Mouse (Mus musculus): ENCODE measurements around the gene Vmn1r16. TPM values are rescaled to one million over a fixed set of nuclear protein-coding genes. Genes with fewer than 3 reads are reported as not detected.
"Not testable (repeated sequence)": the region's sequence is repeated elsewhere in the genome, so short reads cannot be mapped to it uniquely, and the experiment has no call there.

The Vmn1r16 gene
- polyA plus RNA-seq (2014; fragmentation: Nextera tagmentation; extraction: Ambion mirVana) = not detected in 2 replicates

- no peak within 1 kb of the TSS for H3K4me2 ChIP-seq (ENCODE audit: low read depth, low read length, severe bottlenecking)
- no peak within 1 kb of the TSS for H3K4me3 ChIP-seq (ENCODE audit: low read depth, low read length)
- no peak within 1 kb of the TSS for H3K9ac ChIP-seq (ENCODE audit: low read length)
- WGBS = 82% methylated on average over 3 of the region's 3 CpGs
- DNase-seq (ENCODE audit: low spot score) (no peak), ATAC-seq (replicated peaks; ENCODE audit: low FRiP score) (no peak)
- H3K9me3 ChIP-seq (ENCODE audit: control insufficient read depth, low read length) = no peaks in the 10 kb centered on the region
- no peak within 1 kb of the TSS for H3K27ac ChIP-seq (ENCODE audit: low read depth, low read length)
- no peaks in the 10 kb centered on the region for H3K4me1 ChIP-seq (replicated peaks; ENCODE audit: control insufficient read depth, insufficient read depth, low read length)
- H3K27me3 ChIP-seq (ENCODE audit: control insufficient read depth, insufficient read depth, low read length) = no peaks in the 10 kb centered on the region
- no peaks in the 10 kb centered on the region for H3K36me3 ChIP-seq (ENCODE audit: control insufficient read depth, insufficient read depth, low read length)
Observed at GRCm38 (mm10) chr6:57329394-57329793, at the start of gene Vmn1r16. Gene Vmn1r16, minus strand, starts transcription at chr6:57329494.

- Histone ChIP-seq H3K36me3 (ENCODE audit: control insufficient read depth, insufficient read depth, low read length) (no peaks in the 10 kb centered on the region), H3K4me1 (replicated peaks; ENCODE audit: control insufficient read depth, insufficient read depth, low read length) (no peaks in the 10 kb centered on the region), H3K27me3 (ENCODE audit: control insufficient read depth, insufficient read depth, low read length) (no peaks in the 10 kb centered on the region), H3K4me2 (ENCODE audit: low read depth, low read length, severe bottlenecking) (no peak overlapping the region), H3K27ac (ENCODE audit: low read depth, low read length) (no peak overlapping the region), H3K4me3 (ENCODE audit: low read depth, low read length) (no peak overlapping the region), H3K9me3 (ENCODE audit: control insufficient read depth, low read length) (no peaks in the 10 kb centered on the region), H3K9ac (ENCODE audit: low read length) (no peak overlapping the region)
- DNase-seq (ENCODE audit: low spot score) = no peak
- WGBS = 89% methylated on average over 1 of the region's 1 CpGs
- ATAC-seq (replicated peaks; ENCODE audit: low FRiP score) = no peak
Observed at GRCm38 (mm10) chr6:57367496-57367895, 38.2 kb upstream of the Vmn1r16 start.

GRCm38 (mm10) chr6:57365866-57366265 is 36.6 kb upstream of the Vmn1r16 start:
- WGBS = 93% methylated on average over 1 of the region's 1 CpGs
- not testable (repeated sequence) for ATAC-seq (replicated peaks; ENCODE audit: low FRiP score); H3K4me3 ChIP-seq (ENCODE audit: low read depth, low read length); H3K4me2 ChIP-seq (ENCODE audit: low read depth, low read length, severe bottlenecking); DNase-seq (ENCODE audit: low spot score); H3K27ac ChIP-seq (ENCODE audit: low read depth, low read length); H3K4me1 ChIP-seq (replicated peaks; ENCODE audit: control insufficient read depth, insufficient read depth, low read length); H3K9me3 ChIP-seq (ENCODE audit: control insufficient read depth, low read length); H3K9ac ChIP-seq (ENCODE audit: low read length); H3K27me3 ChIP-seq (ENCODE audit: control insufficient read depth, insufficient read depth, low read length); H3K36me3 ChIP-seq (ENCODE audit: control insufficient read depth, insufficient read depth, low read length)

GRCm38 (mm10) chr6:57363627-57364026 is 34.3 kb upstream of the Vmn1r16 start, which contains the start of gene Vmn1r17:
Gene Vmn1r17, minus strand, starts transcription at chr6:57363727.
- H3K36me3 ChIP-seq (ENCODE audit: control insufficient read depth, insufficient read depth, low read length) = no peaks in the 10 kb centered on the region
- H3K4me3 ChIP-seq (ENCODE audit: low read depth, low read length) = no peak within 1 kb of the TSS
- H3K27ac ChIP-seq (ENCODE audit: low read depth, low read length) = no peak within 1 kb of the TSS
- H3K9me3 ChIP-seq (ENCODE audit: control insufficient read depth, low read length) = no peaks in the 10 kb centered on the region
- 87% methylated on average over 1 of the region's 1 CpGs for WGBS
- no peaks in the 10 kb centered on the region for H3K4me1 ChIP-seq (replicated peaks; ENCODE audit: control insufficient read depth, insufficient read depth, low read length)
- no peak within 1 kb of the TSS for H3K9ac ChIP-seq (ENCODE audit: low read length)
- no peaks in the 10 kb centered on the region for H3K27me3 ChIP-seq (ENCODE audit: control insufficient read depth, insufficient read depth, low read length)
- no peak for DNase-seq (ENCODE audit: low spot score)
- no peak for ATAC-seq (replicated peaks; ENCODE audit: low FRiP score)
- no peak within 1 kb of the TSS for H3K4me2 ChIP-seq (ENCODE audit: low read depth, low read length, severe bottlenecking)

- 85% methylated on average over 2 of the region's 2 CpGs for WGBS
- no peak overlapping the region for H3K9ac ChIP-seq (ENCODE audit: low read length)
- H3K36me3 ChIP-seq (ENCODE audit: control insufficient read depth, insufficient read depth, low read length) = no peaks in the 10 kb centered on the region
- H3K9me3 ChIP-seq (ENCODE audit: control insufficient read depth, low read length) = no peaks in the 10 kb centered on the region
- no peak overlapping the region for H3K4me3 ChIP-seq (ENCODE audit: low read depth, low read length)
- no peaks in the 10 kb centered on the region for H3K27me3 ChIP-seq (ENCODE audit: control insufficient read depth, insufficient read depth, low read length)
- H3K4me2 ChIP-seq (ENCODE audit: low read depth, low read length, severe bottlenecking) = no peak overlapping the region
- H3K4me1 ChIP-seq (replicated peaks; ENCODE audit: control insufficient read depth, insufficient read depth, low read length) = no peaks in the 10 kb centered on the region
- no peak overlapping the region for H3K27ac ChIP-seq (ENCODE audit: low read depth, low read length)
- ATAC-seq (replicated peaks; ENCODE audit: low FRiP score) (no peak), DNase-seq (ENCODE audit: low spot score) (no peak)
Observed at GRCm38 (mm10) chr6:57356864-57357263, 27.6 kb upstream of the Vmn1r16 start.

- no peak overlapping the region for H3K9ac ChIP-seq (ENCODE audit: low read length)
- H3K4me1 ChIP-seq (replicated peaks; ENCODE audit: control insufficient read depth, insufficient read depth, low read length) = no peaks in the 10 kb centered on the region
- no peak overlapping the region for H3K27ac ChIP-seq (ENCODE audit: low read depth, low read length)
- H3K9me3 ChIP-seq (ENCODE audit: control insufficient read depth, low read length) = no peaks in the 10 kb centered on the region
- H3K36me3 ChIP-seq (ENCODE audit: control insufficient read depth, insufficient read depth, low read length) = no peaks in the 10 kb centered on the region
- ATAC-seq (replicated peaks; ENCODE audit: low FRiP score) (no peak), DNase-seq (ENCODE audit: low spot score) (no peak)
- no peak overlapping the region for H3K4me3 ChIP-seq (ENCODE audit: low read depth, low read length)
- H3K4me2 ChIP-seq (ENCODE audit: low read depth, low read length, severe bottlenecking) = no peak overlapping the region
- H3K27me3 ChIP-seq (ENCODE audit: control insufficient read depth, insufficient read depth, low read length) = no peaks in the 10 kb centered on the region
Observed at GRCm38 (mm10) chr6:57326176-57326575, 3.1 kb downstream of the Vmn1r16 start.

- no peak for DNase-seq (ENCODE audit: low spot score)
- no peak for ATAC-seq (replicated peaks; ENCODE audit: low FRiP score)
Observed at GRCm38 (mm10) chr6:57278952-57279351, 50.3 kb downstream of the Vmn1r16 start.

GRCm38 (mm10) chr6:57272517-57272916 is 56.8 kb downstream of the Vmn1r16 start:
- no peak overlapping the region for H3K27ac ChIP-seq (ENCODE audit: low read depth, low read length)
- no peak for DNase-seq (ENCODE audit: low spot score)
- H3K4me3 ChIP-seq (ENCODE audit: low read depth, low read length) = no peak overlapping the region
- no peaks in the 10 kb centered on the region for H3K27me3 ChIP-seq (ENCODE audit: control insufficient read depth, insufficient read depth, low read length)
- H3K36me3 ChIP-seq (ENCODE audit: control insufficient read depth, insufficient read depth, low read length) = no peaks in the 10 kb centered on the region
- ATAC-seq (replicated peaks; ENCODE audit: low FRiP score) = no peak
- H3K4me2 ChIP-seq (ENCODE audit: low read depth, low read length, severe bottlenecking) = no peak overlapping the region
- no peaks in the 10 kb centered on the region for H3K9me3 ChIP-seq (ENCODE audit: control insufficient read depth, low read length)
- H3K4me1 ChIP-seq (replicated peaks; ENCODE audit: control insufficient read depth, insufficient read depth, low read length) = no peaks in the 10 kb centered on the region
- H3K9ac ChIP-seq (ENCODE audit: low read length) = no peak overlapping the region

More at GRCm38 (mm10) chr6:57278952-57279351, 50.3 kb downstream of the Vmn1r16 start:
- Histone ChIP-seq H3K9me3 (ENCODE audit: control insufficient read depth, low read length) (no peaks in the 10 kb centered on the region), H3K36me3 (ENCODE audit: control insufficient read depth, insufficient read depth, low read length) (no peaks in the 10 kb centered on the region), H3K4me3 (ENCODE audit: low read depth, low read length) (no peak overlapping the region), H3K9ac (ENCODE audit: low read length) (no peak overlapping the region), H3K4me2 (ENCODE audit: low read depth, low read length, severe bottlenecking) (no peak overlapping the region), H3K4me1 (replicated peaks; ENCODE audit: control insufficient read depth, insufficient read depth, low read length) (no peaks in the 10 kb centered on the region), H3K27ac (ENCODE audit: low read depth, low read length) (no peak overlapping the region), H3K27me3 (ENCODE audit: control insufficient read depth, insufficient read depth, low read length) (no peaks in the 10 kb centered on the region)

- no peak for ATAC-seq (replicated peaks; ENCODE audit: low FRiP score)
Observed at GRCm38 (mm10) chr6:57271881-57272280, 57.4 kb downstream of the Vmn1r16 start.

More at GRCm38 (mm10) chr6:57271881-57272280, 57.4 kb downstream of the Vmn1r16 start:
- Histone ChIP-seq H3K9me3 (ENCODE audit: control insufficient read depth, low read length) (no peaks in the 10 kb centered on the region), H3K4me1 (replicated peaks; ENCODE audit: control insufficient read depth, insufficient read depth, low read length) (no peaks in the 10 kb centered on the region), H3K4me2 (ENCODE audit: low read depth, low read length, severe bottlenecking) (no peak overlapping the region), H3K27me3 (ENCODE audit: control insufficient read depth, insufficient read depth, low read length) (no peaks in the 10 kb centered on the region), H3K9ac (ENCODE audit: low read length) (no peak overlapping the region), H3K27ac (ENCODE audit: low read depth, low read length) (no peak overlapping the region), H3K36me3 (ENCODE audit: control insufficient read depth, insufficient read depth, low read length) (no peaks in the 10 kb centered on the region), H3K4me3 (ENCODE audit: low read depth, low read length) (no peak overlapping the region)
- WGBS = 77% methylated on average over 3 of the region's 3 CpGs
- no peak for DNase-seq (ENCODE audit: low spot score)
